Mouse (Mus musculus): ENCODE data around the gene Slc25a22. TPM values are rescaled to one million over a fixed set of nuclear protein-coding genes. Genes with fewer than 3 reads are reported as not detected.

The Slc25a22 gene
- polyA plus RNA-seq (2014; fragmentation: Illumina TruSeq; extraction: RNeasy Lipid Tissue Mini Kit (QIAGEN cat#74804); ENCODE audit: low read depth, low replicate concordance), result 0.97 TPM

DNA sequence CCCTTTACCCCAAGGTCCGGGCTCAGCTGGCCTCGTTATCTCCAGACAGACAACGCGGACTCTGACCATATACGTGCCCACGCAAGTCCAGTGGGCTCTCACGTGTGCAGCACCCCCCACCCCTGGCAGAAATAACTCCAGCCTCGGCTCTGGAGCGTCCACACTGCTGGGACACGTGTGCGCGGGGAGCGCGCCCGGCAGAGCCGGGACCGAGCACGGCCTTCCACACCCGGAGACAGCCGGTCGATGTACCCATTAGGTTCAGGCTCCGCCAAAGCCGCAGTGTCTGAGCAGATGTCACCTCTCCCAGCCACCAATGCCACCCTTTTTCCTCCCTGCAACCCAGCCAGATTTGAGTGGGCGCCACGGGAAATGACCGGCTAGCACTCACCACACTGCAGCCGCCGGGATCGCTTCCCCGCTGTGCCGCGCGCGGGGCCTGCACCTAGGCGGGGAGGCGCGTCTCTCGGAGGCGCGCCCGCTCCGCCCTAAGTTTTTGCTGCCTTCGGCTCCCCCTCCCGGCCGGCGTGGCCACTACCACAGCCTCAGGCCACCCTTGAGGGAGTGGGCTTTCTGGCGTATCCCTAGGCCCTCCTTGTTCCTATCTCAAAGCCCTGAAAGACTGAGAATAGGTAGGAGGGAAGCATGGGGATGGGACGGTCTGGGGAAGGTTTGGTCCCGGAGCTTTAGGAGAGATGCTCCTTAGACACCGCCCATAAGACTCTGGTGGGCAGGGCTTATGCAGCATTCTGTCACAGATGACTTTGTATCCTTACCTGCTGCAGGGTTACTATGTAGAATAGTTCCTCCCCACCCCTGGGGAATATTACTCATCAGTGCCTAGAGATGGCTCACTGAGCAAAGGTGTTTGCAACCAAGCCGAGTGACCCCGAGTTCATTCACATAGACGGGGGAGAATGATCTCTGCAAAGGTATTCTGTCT lies at the start of gene Slc25a22:
Gene Slc25a22 (minus strand): TSS at position 715 of the 943 bp plus-strand sequence.

GRCm38 (mm10) chr7:141475011-141475804 lies 37.5 kb upstream of the Slc25a22 start, which contains the start of the genes Polr2l and Tspan4:
Gene Polr2l, minus strand, starts transcription at chr7:141475132.
Gene Tspan4, plus strand, starts transcription at chr7:141475240.

GRCm38 (mm10) chr7:141467230-141468030 lies 29.7 kb upstream of the Slc25a22 start, which contains the start of gene Cd151:
Gene Cd151, plus strand, starts transcription at chr7:141467392.

GRCm38 (mm10) chr7:141460391-141461113 lies 22.9 kb upstream of the Slc25a22 start, which contains the start of gene Cracr2b:
Gene Cracr2b, plus strand, starts transcription at chr7:141461094.

DNA sequence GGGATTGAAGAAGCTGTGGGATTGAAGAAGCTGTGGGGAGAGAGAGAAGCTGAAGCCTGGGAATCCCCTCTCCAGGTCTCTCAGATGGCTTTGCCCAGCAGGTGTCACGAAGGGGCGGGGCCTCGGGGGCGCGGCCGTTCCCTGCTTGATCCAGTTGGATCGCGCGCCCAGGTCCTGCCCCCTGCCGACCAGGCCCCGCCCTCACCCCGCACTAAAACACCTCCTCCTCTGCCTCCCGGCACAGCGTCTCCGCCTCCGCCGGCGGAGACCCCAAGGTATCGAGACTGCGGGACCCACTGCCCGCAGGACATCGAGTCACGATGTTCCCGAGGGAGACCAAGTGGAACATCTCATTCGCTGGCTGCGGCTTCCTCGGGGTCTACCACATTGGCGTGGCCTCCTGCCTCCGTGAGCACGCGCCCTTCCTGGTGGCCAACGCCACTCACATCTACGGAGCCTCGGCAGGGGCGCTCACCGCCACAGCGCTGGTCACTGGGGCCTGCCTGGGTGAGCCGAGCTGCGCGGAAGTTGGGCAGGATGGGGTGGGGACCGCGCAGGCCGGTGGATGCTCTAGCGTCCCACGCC lies 17.4 kb upstream of the Slc25a22 start, which contains the start of gene Pnpla2:
Gene Pnpla2 (plus strand): TSS at position 232 of the 585 bp plus-strand sequence.

GRCm38 (mm10) chr7:141447110-141447991 lies 9.7 kb upstream of the Slc25a22 start, which contains the start of gene Rplp2:
Gene Rplp2, plus strand, starts transcription at chr7:141447370.

GRCm38 (mm10) chr7:141443828-141444237 lies 6.1 kb upstream of the Slc25a22 start, which contains the start of gene Pidd1:
Gene Pidd1, minus strand, starts transcription at chr7:141444025.

DNA sequence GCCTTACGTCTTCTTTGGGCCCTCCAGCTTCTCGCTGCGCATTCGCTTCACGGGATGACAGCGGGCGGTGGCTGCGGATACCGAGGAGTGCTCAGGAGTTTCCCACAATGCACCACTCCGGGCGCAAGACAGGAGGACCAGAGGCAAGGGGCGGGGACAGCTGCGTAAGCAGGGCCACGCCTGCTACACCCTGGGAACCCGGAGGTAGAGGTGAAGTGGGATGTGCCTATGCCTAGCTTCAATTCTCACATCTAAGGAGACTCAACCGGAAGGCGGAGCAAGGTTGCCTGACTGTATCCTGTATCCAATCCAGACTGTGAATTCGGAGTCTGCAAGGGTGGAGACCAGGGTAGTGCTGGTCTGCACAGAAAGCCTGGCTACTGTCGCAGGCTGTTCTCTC lies 8.4 kb downstream of the Slc25a22 start, which contains the start of gene Cend1:
Gene Cend1 (minus strand): TSS at position 182 of the 400 bp plus-strand sequence.

GRCm38 (mm10) chr7:141413809-141414584 lies 23.7 kb downstream of the Slc25a22 start, which contains the start of gene Gatd1:
Gene Gatd1, minus strand, starts transcription at chr7:141414136.

GRCm38 (mm10) chr7:141391625-141392551 lies 45.8 kb downstream of the Slc25a22 start, which contains the start of gene Taldo1:
Gene Taldo1, plus strand, starts transcription at chr7:141392199.

Other genes with a start within 250 kb of the Slc25a22 start
- 9.9 TPM for gene Hras, start 243.9 kb downstream of the Slc25a22 start, polyA plus RNA-seq (2014; fragmentation: Illumina TruSeq; extraction: RNeasy Lipid Tissue Mini Kit (QIAGEN cat#74804); ENCODE audit: low read depth, low replicate concordance)
- gene Lrrc56, start 243.7 kb downstream of the Slc25a22 start, polyA plus RNA-seq (2014; fragmentation: Illumina TruSeq; extraction: RNeasy Lipid Tissue Mini Kit (QIAGEN cat#74804); ENCODE audit: low read depth, low replicate concordance), result 0.69 TPM
- 0.20 TPM for gene Lmntd2, start 223.8 kb downstream of the Slc25a22 start, polyA plus RNA-seq (2014; fragmentation: Illumina TruSeq; extraction: RNeasy Lipid Tissue Mini Kit (QIAGEN cat#74804); ENCODE audit: low read depth, low replicate concordance)
- 5.0 TPM for gene Rassf7, start 222.0 kb downstream of the Slc25a22 start, polyA plus RNA-seq (2014; fragmentation: Illumina TruSeq; extraction: RNeasy Lipid Tissue Mini Kit (QIAGEN cat#74804); ENCODE audit: low read depth, low replicate concordance)
- gene Phrf1, start 209.1 kb downstream of the Slc25a22 start, polyA plus RNA-seq (2014; fragmentation: Illumina TruSeq; extraction: RNeasy Lipid Tissue Mini Kit (QIAGEN cat#74804); ENCODE audit: low read depth, low replicate concordance), result 13.1 TPM
- 12.1 TPM for gene Irf7, start 171.4 kb downstream of the Slc25a22 start, polyA plus RNA-seq (2014; fragmentation: Illumina TruSeq; extraction: RNeasy Lipid Tissue Mini Kit (QIAGEN cat#74804); ENCODE audit: low read depth, low replicate concordance)
- 46.1 TPM for gene Cdhr5, start 161.1 kb downstream of the Slc25a22 start, polyA plus RNA-seq (2014; fragmentation: Illumina TruSeq; extraction: RNeasy Lipid Tissue Mini Kit (QIAGEN cat#74804); ENCODE audit: low read depth, low replicate concordance)
- gene Sct, start 158.8 kb downstream of the Slc25a22 start, polyA plus RNA-seq (2014; fragmentation: Illumina TruSeq; extraction: RNeasy Lipid Tissue Mini Kit (QIAGEN cat#74804); ENCODE audit: low read depth, low replicate concordance), result not detected
- gene Drd4, start 145.9 kb downstream of the Slc25a22 start, polyA plus RNA-seq (2014; fragmentation: Illumina TruSeq; extraction: RNeasy Lipid Tissue Mini Kit (QIAGEN cat#74804); ENCODE audit: low read depth, low replicate concordance), result not detected
- 1.0 TPM for gene Deaf1, start 110.2 kb downstream of the Slc25a22 start, polyA plus RNA-seq (2014; fragmentation: Illumina TruSeq; extraction: RNeasy Lipid Tissue Mini Kit (QIAGEN cat#74804); ENCODE audit: low read depth, low replicate concordance)
- gene Tmem80, start 110.2 kb downstream of the Slc25a22 start, polyA plus RNA-seq (2014; fragmentation: Illumina TruSeq; extraction: RNeasy Lipid Tissue Mini Kit (QIAGEN cat#74804); ENCODE audit: low read depth, low replicate concordance), result 17.9 TPM
- gene Eps8l2, start 99.0 kb downstream of the Slc25a22 start, polyA plus RNA-seq (2014; fragmentation: Illumina TruSeq; extraction: RNeasy Lipid Tissue Mini Kit (QIAGEN cat#74804); ENCODE audit: low read depth, low replicate concordance), result 6.2 TPM
- gene Taldo1, start 45.7 kb downstream of the Slc25a22 start, polyA plus RNA-seq (2014; fragmentation: Illumina TruSeq; extraction: RNeasy Lipid Tissue Mini Kit (QIAGEN cat#74804); ENCODE audit: low read depth, low replicate concordance), result 14.4 TPM
- 9.2 TPM for gene Gatd1, start 23.8 kb downstream of the Slc25a22 start, polyA plus RNA-seq (2014; fragmentation: Illumina TruSeq; extraction: RNeasy Lipid Tissue Mini Kit (QIAGEN cat#74804); ENCODE audit: low read depth, low replicate concordance)
- gene Cend1, start 8.4 kb downstream of the Slc25a22 start, polyA plus RNA-seq (2014; fragmentation: Illumina TruSeq; extraction: RNeasy Lipid Tissue Mini Kit (QIAGEN cat#74804); ENCODE audit: low read depth, low replicate concordance), result not detected
- 0.12 TPM for gene Pidd1, start 6.1 kb upstream of the Slc25a22 start, polyA plus RNA-seq (2014; fragmentation: Illumina TruSeq; extraction: RNeasy Lipid Tissue Mini Kit (QIAGEN cat#74804); ENCODE audit: low read depth, low replicate concordance)
- gene Rplp2, start 9.5 kb upstream of the Slc25a22 start, polyA plus RNA-seq (2014; fragmentation: Illumina TruSeq; extraction: RNeasy Lipid Tissue Mini Kit (QIAGEN cat#74804); ENCODE audit: low read depth, low replicate concordance), result 15.4 TPM
- 1.5 TPM for gene Pnpla2, start 17.3 kb upstream of the Slc25a22 start, polyA plus RNA-seq (2014; fragmentation: Illumina TruSeq; extraction: RNeasy Lipid Tissue Mini Kit (QIAGEN cat#74804); ENCODE audit: low read depth, low replicate concordance)
- not detected for gene Cracr2b, start 23.2 kb upstream of the Slc25a22 start, polyA plus RNA-seq (2014; fragmentation: Illumina TruSeq; extraction: RNeasy Lipid Tissue Mini Kit (QIAGEN cat#74804); ENCODE audit: low read depth, low replicate concordance)
- gene Cd151, start 29.5 kb upstream of the Slc25a22 start, polyA plus RNA-seq (2014; fragmentation: Illumina TruSeq; extraction: RNeasy Lipid Tissue Mini Kit (QIAGEN cat#74804); ENCODE audit: low read depth, low replicate concordance), result 29.8 TPM
- gene Polr2l, start 37.2 kb upstream of the Slc25a22 start, polyA plus RNA-seq (2014; fragmentation: Illumina TruSeq; extraction: RNeasy Lipid Tissue Mini Kit (QIAGEN cat#74804); ENCODE audit: low read depth, low replicate concordance), result 3.3 TPM
- gene Tspan4, start 37.3 kb upstream of the Slc25a22 start, polyA plus RNA-seq (2014; fragmentation: Illumina TruSeq; extraction: RNeasy Lipid Tissue Mini Kit (QIAGEN cat#74804); ENCODE audit: low read depth, low replicate concordance), result 2.3 TPM
- gene Chid1, start 102.0 kb upstream of the Slc25a22 start, polyA plus RNA-seq (2014; fragmentation: Illumina TruSeq; extraction: RNeasy Lipid Tissue Mini Kit (QIAGEN cat#74804); ENCODE audit: low read depth, low replicate concordance), result 3.5 TPM
- gene Ap2a2, start 124.3 kb upstream of the Slc25a22 start, polyA plus RNA-seq (2014; fragmentation: Illumina TruSeq; extraction: RNeasy Lipid Tissue Mini Kit (QIAGEN cat#74804); ENCODE audit: low read depth, low replicate concordance), result 131 TPM
- gene Muc6, start 217.4 kb upstream of the Slc25a22 start, polyA plus RNA-seq (2014; fragmentation: Illumina TruSeq; extraction: RNeasy Lipid Tissue Mini Kit (QIAGEN cat#74804); ENCODE audit: low read depth, low replicate concordance), result not detected